Mouse (Mus musculus) neutrophil, adult 83 days (primary cell): ENCODE data around the gene Crcp. TPM values are rescaled to one million over a fixed set of nuclear protein-coding genes. Genes with fewer than 3 reads are reported as not detected.

ENCODE experiments used
- total RNA-seq, 2 experiments: library from RNA; stranded (reverse); gene quantifications; one replicate each; pipeline ENCODE4 v1.2.4; 2023

Gene Crcp
- total RNA-seq, result 10 to 100 TPM; 21.8 to 23.1 TPM

GRCm38 (mm10) chr5:130029142-130029897 is at the start of gene Crcp, which contains the start of gene Asl:
TSS of gene Crcp (plus strand) at chr5:130029290.
TSS of gene Asl (minus strand) at chr5:130029247.

GRCm38 (mm10) chr5:130002301-130003146 is 26.6 kb upstream of the Crcp start, which contains the start of gene Gusb:
TSS of gene Gusb (minus strand) at chr5:130003049.

GRCm38 (mm10) chr5:130073026-130073425 is 43.9 kb downstream of the Crcp start, which contains the start of gene Tpst1:
TSS of gene Tpst1 (plus strand) at chr5:130073326.

Other genes with a start within 250 kb of the Crcp start
- gene Psph, start 241.8 kb upstream of the Crcp start, total RNA-seq, result 1 to 10 TPM; 5.8 to 7.3 TPM
- gene Sumf2, start 182.3 kb upstream of the Crcp start, total RNA-seq, result 1 to 10 TPM; 3.9 to 4.8 TPM
- 100 to 1,000 TPM; 135 to 140 TPM for gene Chchd2, start 141.8 kb upstream of the Crcp start, total RNA-seq
- gene Zbed5, start 133.6 kb upstream of the Crcp start, total RNA-seq, result not detected
- gene Phkg1, start 130.7 kb upstream of the Crcp start, total RNA-seq, result under 1 TPM; 0.48 to 0.97 TPM
- gene Nupr1l, start 120.8 kb upstream of the Crcp start, total RNA-seq, result 1 to 10 TPM; 1.5 to 1.8 TPM
- gene Vkorc1l1, start 87.3 kb upstream of the Crcp start, total RNA-seq, result 10 to 100 TPM; 18.1 to 21.5 TPM
- 10 to 100 TPM; 58.8 to 62.3 TPM for gene Gusb, start 26.2 kb upstream of the Crcp start, total RNA-seq
- gene Asl, start within 50 bp of the Crcp start, total RNA-seq, result 10 to 100 TPM; 20.8 to 26.4 TPM
- 1 to 10 TPM; 3.8 to 4.7 TPM for gene Tpst1, start 44.0 kb downstream of the Crcp start, total RNA-seq
- 1 to 10 TPM; 6.2 to 6.6 TPM for gene Kctd7, start 115.6 kb downstream of the Crcp start, total RNA-seq
- gene Rabgef1, start 142.5 kb downstream of the Crcp start, total RNA-seq, result 10 to 100 TPM; 34.6 to 48.5 TPM
- gene Tmem248, start 187.8 kb downstream of the Crcp start, total RNA-seq, result 10 to 100 TPM; 37.4 to 52.7 TPM
- 10 to 100 TPM; 37.7 to 41.7 TPM for gene Sbds, start 226.2 kb downstream of the Crcp start, total RNA-seq
- 10 to 100 TPM; 10.9 to 11.6 TPM for gene Tyw1, start 226.3 kb downstream of the Crcp start, total RNA-seq